Mouse (Mus musculus): ENCODE measurements around the gene Rab37.

Rab37 gene

GRCm38 (mm10) chr11:115091362-115091901 is at the start of gene Rab37:
Gene Rab37 (plus strand): TSS chr11:115091431.
- DNase-seq (ENCODE audit: low spot score in 2 of 2) = no peak

GRCm38 (mm10) chr11:115048259-115048658 is 43.0 kb upstream of the Rab37 start, which contains the start of gene Cd300ld3:
Gene Cd300ld3 (minus strand): TSS chr11:115048409.
- DNase-seq (ENCODE audit: low spot score in 2 of 2) = no peak

- DNase-seq (ENCODE audit: low spot score in 2 of 2) = no peak
Measured at GRCm38 (mm10) chr11:115049282-115049895, 41.8 kb upstream of the Rab37 start.

- peak in 1 of 2 experiments; percentile 61 for DNase-seq (ENCODE audit: low spot score in 2 of 2)
Measured at GRCm38 (mm10) chr11:115052206-115052605, 39.0 kb upstream of the Rab37 start.

GRCm38 (mm10) chr11:115052991-115053390 is 38.2 kb upstream of the Rab37 start:
- no peak for DNase-seq (ENCODE audit: low spot score in 2 of 2)

GRCm38 (mm10) chr11:115054537-115054936 is 36.7 kb upstream of the Rab37 start:
- DNase-seq (ENCODE audit: low spot score in 2 of 2) = no peak

GRCm38 (mm10) chr11:115058701-115059100 is 32.5 kb upstream of the Rab37 start:
- no peak for DNase-seq (ENCODE audit: low spot score in 2 of 2)

GRCm38 (mm10) chr11:115059797-115060196 is 31.4 kb upstream of the Rab37 start:
- DNase-seq (ENCODE audit: low spot score in 2 of 2) = no peak

GRCm38 (mm10) chr11:115062077-115062476 is 29.2 kb upstream of the Rab37 start, which contains the start of gene Cd300e:
Gene Cd300e (minus strand): TSS chr11:115062177.
- DNase-seq (ENCODE audit: low spot score in 2 of 2) = no peak

- DNase-seq (ENCODE audit: low spot score in 2 of 2) = no peak
Measured at GRCm38 (mm10) chr11:115066768-115067167, 24.5 kb upstream of the Rab37 start.

GRCm38 (mm10) chr11:115071015-115071551 is 20.1 kb upstream of the Rab37 start:
- no peak for DNase-seq (ENCODE audit: low spot score in 2 of 2)

GRCm38 (mm10) chr11:115071631-115072294 is 19.5 kb upstream of the Rab37 start:
- DNase-seq (ENCODE audit: low spot score in 2 of 2) = no peak

- DNase-seq (ENCODE audit: low spot score in 2 of 2) = no peak
Measured at GRCm38 (mm10) chr11:115073002-115073401, 18.2 kb upstream of the Rab37 start.

GRCm38 (mm10) chr11:115075407-115075806 is 15.8 kb upstream of the Rab37 start:
- no peak for DNase-seq (ENCODE audit: low spot score in 2 of 2)

GRCm38 (mm10) chr11:115075859-115076258 is 15.4 kb upstream of the Rab37 start:
- no peak for DNase-seq (ENCODE audit: low spot score in 2 of 2)

- DNase-seq (ENCODE audit: low spot score in 2 of 2) = no peak
Measured at GRCm38 (mm10) chr11:115077436-115077835, 13.8 kb upstream of the Rab37 start.

- DNase-seq (ENCODE audit: low spot score in 2 of 2) = no peak
Measured at GRCm38 (mm10) chr11:115078680-115079079, 12.6 kb upstream of the Rab37 start.

GRCm38 (mm10) chr11:115080886-115081285 is 10.3 kb upstream of the Rab37 start:
- peak in 1 of 2 experiments; percentile 35 for DNase-seq (ENCODE audit: low spot score in 2 of 2)

- no peak for DNase-seq (ENCODE audit: low spot score in 2 of 2)
Measured at GRCm38 (mm10) chr11:115081373-115081772, 9.9 kb upstream of the Rab37 start.

- no peak for DNase-seq (ENCODE audit: low spot score in 2 of 2)
Measured at GRCm38 (mm10) chr11:115082196-115082595, 9.0 kb upstream of the Rab37 start.

GRCm38 (mm10) chr11:115083376-115084139 is 7.7 kb upstream of the Rab37 start:
- DNase-seq (ENCODE audit: low spot score in 2 of 2) = peak; percentile 23 to 79

- no peak for DNase-seq (ENCODE audit: low spot score in 2 of 2)
Measured at GRCm38 (mm10) chr11:115084595-115084994, 6.6 kb upstream of the Rab37 start.

Data from thymus, postnatal 10 days (tissue).